Mouse (Mus musculus): ENCODE data around the gene Vwa8.

GRCm38 (mm10) chr14:78914180-78914579 is 65.3 kb downstream of the Vwa8 start:
- no peak for TF ChIP-seq SIN3A (IDR thresholded peaks at IDR 0.05; ENCODE audit: low read length)
- peak; percentile 42; the same call in 1 of the 2 replicates for TF ChIP-seq ETS1 (conservative IDR thresholded peaks at IDR 0.05; ENCODE audit: low read depth, low read length)
- no peak for TF ChIP-seq ZNF384 (IDR thresholded peaks at IDR 0.05; ENCODE audit: low read depth, low read length)
- TF ChIP-seq CTCF (conservative IDR thresholded peaks at IDR 0.05 in 1 of 2, IDR thresholded peaks at IDR 0.05 in 1 of 2; ENCODE audit: low read depth in 2 of 2, low read length in 2 of 2): no peak
- TF ChIP-seq EP300 (IDR thresholded peaks at IDR 0.05; ENCODE audit: low read length): peak; percentile 66; the same call in 1 of the 2 replicates
- no peak for TF ChIP-seq E2F4 (IDR thresholded peaks at IDR 0.05; ENCODE audit: insufficient replicate concordance, low read depth, low read length)
- no peak for TF ChIP-seq ZC3H11A (IDR thresholded peaks at IDR 0.05; ENCODE audit: low read depth, low read length)
- no peak for TF ChIP-seq MYC (IDR thresholded peaks at IDR 0.05; ENCODE audit: low read depth, low read length)
- no peak for TF ChIP-seq KAT2A (IDR thresholded peaks at IDR 0.05; ENCODE audit: insufficient replicate concordance, low read length)
- TF ChIP-seq CHD2 (IDR thresholded peaks at IDR 0.05; ENCODE audit: low read length): no peak
- no peak for TF ChIP-seq USF1 (IDR thresholded peaks at IDR 0.05; ENCODE audit: low read depth, low read length)
- no peak for TF ChIP-seq POLR2A (IDR thresholded peaks at IDR 0.05; ENCODE audit: low read depth, low read length)
- no peak for TF ChIP-seq ELF1 (IDR thresholded peaks at IDR 0.05; ENCODE audit: low read depth, low read length)

Data from CH12.LX (cell line).